Mouse (Mus musculus): Measurements from ENCODE around the gene Gm13695. TPM values are rescaled to one million over a fixed set of nuclear protein-coding genes. Genes with fewer than 3 reads are reported as not detected.
"Not testable (repeated sequence)": the region's sequence is repeated elsewhere in the genome, so short reads cannot be mapped to it uniquely, and the experiment has no call there.

The Gm13695 gene
- not detected in 2 replicates for polyA plus RNA-seq (2014; fragmentation: Nextera tagmentation; extraction: Ambion mirVana)

DNA sequence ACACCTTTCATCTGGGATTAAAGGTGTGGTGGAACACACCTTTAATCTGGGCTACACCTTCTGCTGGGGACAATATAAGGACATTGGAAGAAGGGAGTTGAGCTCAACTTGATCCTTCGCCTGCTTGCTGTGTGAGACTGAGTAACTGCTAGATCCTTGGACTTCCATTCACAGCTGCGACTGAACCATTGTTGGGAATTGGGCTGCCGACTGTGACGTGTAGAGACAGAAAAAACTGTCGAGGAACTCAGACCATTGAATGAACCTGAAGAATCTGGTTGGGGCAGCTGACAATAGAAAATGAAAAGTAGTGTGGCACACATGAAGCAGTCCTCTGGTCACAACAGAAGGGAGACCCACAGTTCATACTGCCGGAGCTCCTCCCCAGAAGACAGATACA, at the start of gene Gm13695:
TSS of gene Gm13695 (plus strand) at position 301 of the 400 bp plus-strand sequence.
- H3K36me3 ChIP-seq (ENCODE audit: control insufficient read depth, insufficient read depth, low read length); H3K9me3 ChIP-seq (ENCODE audit: control insufficient read depth, low read length); ATAC-seq (ENCODE audit: low FRiP score); DNase-seq (ENCODE audit: low spot score); H3K4me3 ChIP-seq (ENCODE audit: low read depth, low read length); H3K4me1 ChIP-seq (replicated peaks; ENCODE audit: control insufficient read depth, insufficient read depth, low read length); H3K4me2 ChIP-seq (replicated peaks; ENCODE audit: low read depth, low read length); H3K27me3 ChIP-seq (ENCODE audit: control insufficient read depth, insufficient read depth, low read length); H3K9ac ChIP-seq (ENCODE audit: low read depth, low read length); H3K27ac ChIP-seq (ENCODE audit: low read depth, low read length): not testable (repeated sequence)
- WGBS: no CpG with 5 or more reads among the region's 6 CpGs

DNA sequence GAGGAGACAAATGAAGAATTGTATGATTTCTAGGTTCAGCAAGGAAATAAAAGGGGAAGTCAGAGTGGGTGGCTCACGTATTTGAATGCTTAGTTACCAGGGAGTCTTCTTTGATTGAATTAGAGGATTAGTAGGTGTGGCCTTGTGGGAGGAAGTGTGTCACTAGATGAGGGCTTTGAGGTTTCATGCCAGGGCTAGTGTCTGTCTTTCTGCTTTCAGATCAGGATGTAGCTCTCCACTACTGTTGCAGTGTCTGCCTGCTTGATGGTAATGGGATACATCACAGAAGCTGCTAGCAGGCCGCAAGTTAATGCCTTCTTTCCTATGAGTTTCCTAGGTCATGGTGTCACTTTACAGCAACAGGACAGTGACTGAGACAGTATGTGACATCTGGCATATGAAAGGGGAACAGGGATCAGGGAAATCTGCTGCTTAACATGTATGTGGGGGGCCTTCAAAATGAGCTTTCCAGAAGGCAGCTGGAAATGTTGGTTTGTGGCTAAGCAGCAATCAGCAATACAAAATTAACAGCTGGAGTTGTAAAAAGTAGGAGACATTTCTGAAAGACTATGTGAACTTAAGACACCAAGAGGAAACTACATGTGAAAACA, 37.5 kb upstream of the Gm13695 start:
- H3K4me1 ChIP-seq (replicated peaks; ENCODE audit: control insufficient read depth, insufficient read depth, low read length): no peaks in the 10 kb centered on the region
- 61% methylated on average over 2 of the region's 2 CpGs for WGBS
- no peak overlapping the region for H3K9ac ChIP-seq (ENCODE audit: low read depth, low read length)
- no peaks in the 10 kb centered on the region for H3K27me3 ChIP-seq (ENCODE audit: control insufficient read depth, insufficient read depth, low read length)
- H3K36me3 ChIP-seq (ENCODE audit: control insufficient read depth, insufficient read depth, low read length): no peaks in the 10 kb centered on the region
- DNase-seq (ENCODE audit: low spot score) (no peak), ATAC-seq (ENCODE audit: low FRiP score) (no peak)
- H3K9me3 ChIP-seq (ENCODE audit: control insufficient read depth, low read length): no peaks in the 10 kb centered on the region
- no peak overlapping the region for H3K4me2 ChIP-seq (replicated peaks; ENCODE audit: low read depth, low read length)
- H3K27ac ChIP-seq (ENCODE audit: low read depth, low read length): no peak overlapping the region
- H3K4me3 ChIP-seq (ENCODE audit: low read depth, low read length): no peak overlapping the region

DNA sequence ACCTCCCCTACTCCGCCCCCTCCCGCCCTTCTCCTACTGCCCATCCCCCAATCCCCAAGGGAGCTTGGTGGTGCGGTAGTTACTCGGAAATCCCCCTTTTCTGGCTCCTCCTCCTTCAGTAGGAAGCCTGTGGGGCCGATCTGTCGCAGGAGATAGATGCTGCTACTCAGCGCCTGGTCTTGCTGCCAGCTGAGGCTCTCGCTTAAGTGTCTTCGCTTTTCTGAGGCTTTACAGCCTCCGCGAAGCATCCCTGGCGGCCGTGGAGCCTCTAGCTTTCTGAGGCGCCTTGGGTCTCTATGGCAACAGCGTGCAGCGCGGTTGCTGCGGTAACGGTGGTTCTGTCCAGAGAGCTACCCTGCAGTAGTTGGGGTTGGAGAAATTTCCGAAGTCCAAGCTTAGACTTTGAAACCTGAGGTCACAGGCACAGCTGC, 26.2 kb upstream of the Gm13695 start, which contains the start of gene Zswim2:
TSS of gene Zswim2 (minus strand) at position 298 of the 431 bp plus-strand sequence.
- peak; percentile 98 for ATAC-seq (ENCODE audit: low FRiP score)
- Histone ChIP-seq H3K9ac (ENCODE audit: low read depth, low read length) (no peak within 1 kb of the TSS), H3K4me2 (replicated peaks; ENCODE audit: low read depth, low read length) (peak within 1 kb of the TSS; percentile 43), H3K36me3 (ENCODE audit: control insufficient read depth, insufficient read depth, low read length) (no peaks in the 10 kb centered on the region), H3K27ac (ENCODE audit: low read depth, low read length) (no peak within 1 kb of the TSS), H3K4me3 (ENCODE audit: low read depth, low read length) (peak within 1 kb of the TSS; percentile 21), H3K9me3 (ENCODE audit: control insufficient read depth, low read length) (no peaks in the 10 kb centered on the region), H3K4me1 (replicated peaks; ENCODE audit: control insufficient read depth, insufficient read depth, low read length) (no peaks in the 10 kb centered on the region), H3K27me3 (ENCODE audit: control insufficient read depth, insufficient read depth, low read length) (no peaks in the 10 kb centered on the region)
- WGBS: under 1% methylated on average over 20 of the region's 20 CpGs
- peak; percentile 88 for DNase-seq (ENCODE audit: low spot score)

DNA sequence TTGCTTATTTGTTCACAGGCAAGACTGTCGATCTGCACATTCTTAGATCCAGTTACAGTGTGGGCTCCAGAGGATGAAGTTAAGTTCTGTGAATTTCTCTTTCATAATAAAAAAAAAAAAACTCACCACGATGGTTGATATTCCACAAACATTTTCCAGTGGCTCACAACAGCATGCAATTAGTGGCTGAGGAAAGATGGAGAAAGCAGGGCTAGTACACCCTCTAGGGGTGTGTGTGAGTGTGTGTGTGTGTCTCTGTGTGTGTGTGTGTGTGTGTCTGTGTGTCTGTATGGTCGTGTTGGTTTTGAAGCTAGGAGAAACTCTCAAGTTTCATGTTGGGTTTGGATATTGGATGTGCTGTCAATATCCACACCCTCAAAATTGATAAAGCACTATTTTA, 25.7 kb upstream of the Gm13695 start:
- no peaks in the 10 kb centered on the region for H3K4me1 ChIP-seq (replicated peaks; ENCODE audit: control insufficient read depth, insufficient read depth, low read length)
- no peak for DNase-seq (ENCODE audit: low spot score)
- peak; percentile 72 for ATAC-seq (ENCODE audit: low FRiP score)
- no peak overlapping the region for H3K9ac ChIP-seq (ENCODE audit: low read depth, low read length)
- no peaks in the 10 kb centered on the region for H3K9me3 ChIP-seq (ENCODE audit: control insufficient read depth, low read length)
- no peaks in the 10 kb centered on the region for H3K27me3 ChIP-seq (ENCODE audit: control insufficient read depth, insufficient read depth, low read length)
- H3K4me3 ChIP-seq (ENCODE audit: low read depth, low read length): no peak overlapping the region
- peak overlapping the region; percentile 43 for H3K4me2 ChIP-seq (replicated peaks; ENCODE audit: low read depth, low read length)
- H3K36me3 ChIP-seq (ENCODE audit: control insufficient read depth, insufficient read depth, low read length): no peaks in the 10 kb centered on the region
- H3K27ac ChIP-seq (ENCODE audit: low read depth, low read length): no peak overlapping the region
- 50% methylated on average over 3 of the region's 3 CpGs for WGBS

DNA sequence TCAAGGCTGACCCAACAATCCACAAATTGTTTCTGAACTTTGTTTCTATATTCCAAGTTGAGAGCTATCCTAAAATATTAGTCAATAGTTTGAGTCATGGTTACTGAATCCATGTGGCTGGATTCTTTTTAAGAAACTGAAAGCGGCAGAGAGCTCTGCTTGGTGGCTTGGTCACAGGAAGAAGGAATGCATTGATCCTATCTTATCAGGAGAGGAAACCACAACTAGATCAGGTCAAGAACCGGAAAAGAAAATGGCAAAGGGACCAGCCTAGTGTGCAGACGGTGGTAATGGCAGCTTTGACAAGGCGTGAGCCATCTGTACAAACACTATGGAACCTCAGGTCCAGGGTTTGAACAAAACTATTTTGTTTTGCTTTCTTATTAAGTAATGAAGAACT, 25.3 kb upstream of the Gm13695 start:
- H3K27me3 ChIP-seq (ENCODE audit: control insufficient read depth, insufficient read depth, low read length): no peaks in the 10 kb centered on the region

DNA sequence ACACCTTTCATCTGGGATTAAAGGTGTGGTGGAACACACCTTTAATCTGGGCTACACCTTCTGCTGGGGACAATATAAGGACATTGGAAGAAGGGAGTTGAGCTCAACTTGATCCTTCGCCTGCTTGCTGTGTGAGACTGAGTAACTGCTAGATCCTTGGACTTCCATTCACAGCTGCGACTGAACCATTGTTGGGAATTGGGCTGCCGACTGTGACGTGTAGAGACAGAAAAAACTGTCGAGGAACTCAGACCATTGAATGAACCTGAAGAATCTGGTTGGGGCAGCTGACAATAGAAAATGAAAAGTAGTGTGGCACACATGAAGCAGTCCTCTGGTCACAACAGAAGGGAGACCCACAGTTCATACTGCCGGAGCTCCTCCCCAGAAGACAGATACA, 11.7 kb upstream of the Gm13695 start, which contains the start of gene Gm13698:
TSS of gene Gm13698 (plus strand) at position 301 of the 400 bp plus-strand sequence.
- not testable (repeated sequence) for H3K36me3 ChIP-seq (ENCODE audit: control insufficient read depth, insufficient read depth, low read length); H3K27me3 ChIP-seq (ENCODE audit: control insufficient read depth, insufficient read depth, low read length); H3K27ac ChIP-seq (ENCODE audit: low read depth, low read length); ATAC-seq (ENCODE audit: low FRiP score); H3K4me1 ChIP-seq (replicated peaks; ENCODE audit: control insufficient read depth, insufficient read depth, low read length); H3K9ac ChIP-seq (ENCODE audit: low read depth, low read length); DNase-seq (ENCODE audit: low spot score); H3K4me3 ChIP-seq (ENCODE audit: low read depth, low read length); H3K4me2 ChIP-seq (replicated peaks; ENCODE audit: low read depth, low read length); H3K9me3 ChIP-seq (ENCODE audit: control insufficient read depth, low read length)
- WGBS: no CpG with 5 or more reads among the region's 6 CpGs

More for the DNA sequence above, 25.3 kb upstream of the Gm13695 start:
- Histone ChIP-seq H3K4me3 (ENCODE audit: low read depth, low read length) (no peak overlapping the region), H3K9me3 (ENCODE audit: control insufficient read depth, low read length) (no peaks in the 10 kb centered on the region), H3K4me1 (replicated peaks; ENCODE audit: control insufficient read depth, insufficient read depth, low read length) (no peaks in the 10 kb centered on the region), H3K36me3 (ENCODE audit: control insufficient read depth, insufficient read depth, low read length) (no peaks in the 10 kb centered on the region), H3K27ac (ENCODE audit: low read depth, low read length) (no peak overlapping the region), H3K4me2 (replicated peaks; ENCODE audit: low read depth, low read length) (no peak overlapping the region), H3K9ac (ENCODE audit: low read depth, low read length) (no peak overlapping the region)
- no peak for DNase-seq (ENCODE audit: low spot score)
- 75% methylated on average over 4 of the region's 4 CpGs for WGBS
- ATAC-seq (ENCODE audit: low FRiP score): no peak

DNA sequence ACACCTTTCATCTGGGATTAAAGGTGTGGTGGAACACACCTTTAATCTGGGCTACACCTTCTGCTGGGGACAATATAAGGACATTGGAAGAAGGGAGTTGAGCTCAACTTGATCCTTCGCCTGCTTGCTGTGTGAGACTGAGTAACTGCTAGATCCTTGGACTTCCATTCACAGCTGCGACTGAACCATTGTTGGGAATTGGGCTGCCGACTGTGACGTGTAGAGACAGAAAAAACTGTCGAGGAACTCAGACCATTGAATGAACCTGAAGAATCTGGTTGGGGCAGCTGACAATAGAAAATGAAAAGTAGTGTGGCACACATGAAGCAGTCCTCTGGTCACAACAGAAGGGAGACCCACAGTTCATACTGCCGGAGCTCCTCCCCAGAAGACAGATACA, 5.9 kb upstream of the Gm13695 start, which contains the start of gene Gm13693:
TSS of gene Gm13693 (plus strand) at position 301 of the 400 bp plus-strand sequence.
- H3K27me3 ChIP-seq (ENCODE audit: control insufficient read depth, insufficient read depth, low read length); H3K9me3 ChIP-seq (ENCODE audit: control insufficient read depth, low read length); H3K4me3 ChIP-seq (ENCODE audit: low read depth, low read length); ATAC-seq (ENCODE audit: low FRiP score); DNase-seq (ENCODE audit: low spot score); H3K27ac ChIP-seq (ENCODE audit: low read depth, low read length); H3K36me3 ChIP-seq (ENCODE audit: control insufficient read depth, insufficient read depth, low read length); H3K9ac ChIP-seq (ENCODE audit: low read depth, low read length); H3K4me2 ChIP-seq (replicated peaks; ENCODE audit: low read depth, low read length); H3K4me1 ChIP-seq (replicated peaks; ENCODE audit: control insufficient read depth, insufficient read depth, low read length): not testable (repeated sequence)
- no CpG with 5 or more reads among the region's 6 CpGs for WGBS

DNA sequence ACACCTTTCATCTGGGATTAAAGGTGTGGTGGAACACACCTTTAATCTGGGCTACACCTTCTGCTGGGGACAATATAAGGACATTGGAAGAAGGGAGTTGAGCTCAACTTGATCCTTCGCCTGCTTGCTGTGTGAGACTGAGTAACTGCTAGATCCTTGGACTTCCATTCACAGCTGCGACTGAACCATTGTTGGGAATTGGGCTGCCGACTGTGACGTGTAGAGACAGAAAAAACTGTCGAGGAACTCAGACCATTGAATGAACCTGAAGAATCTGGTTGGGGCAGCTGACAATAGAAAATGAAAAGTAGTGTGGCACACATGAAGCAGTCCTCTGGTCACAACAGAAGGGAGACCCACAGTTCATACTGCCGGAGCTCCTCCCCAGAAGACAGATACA, 5.7 kb downstream of the Gm13695 start, which contains the start of gene Gm13696:
TSS of gene Gm13696 (plus strand) at position 301 of the 400 bp plus-strand sequence.
- not testable (repeated sequence) for H3K4me2 ChIP-seq (replicated peaks; ENCODE audit: low read depth, low read length); H3K9ac ChIP-seq (ENCODE audit: low read depth, low read length); H3K27me3 ChIP-seq (ENCODE audit: control insufficient read depth, insufficient read depth, low read length); H3K27ac ChIP-seq (ENCODE audit: low read depth, low read length); H3K9me3 ChIP-seq (ENCODE audit: control insufficient read depth, low read length); H3K4me3 ChIP-seq (ENCODE audit: low read depth, low read length); H3K36me3 ChIP-seq (ENCODE audit: control insufficient read depth, insufficient read depth, low read length); DNase-seq (ENCODE audit: low spot score); H3K4me1 ChIP-seq (replicated peaks; ENCODE audit: control insufficient read depth, insufficient read depth, low read length); ATAC-seq (ENCODE audit: low FRiP score)
- no CpG with 5 or more reads among the region's 6 CpGs for WGBS

DNA sequence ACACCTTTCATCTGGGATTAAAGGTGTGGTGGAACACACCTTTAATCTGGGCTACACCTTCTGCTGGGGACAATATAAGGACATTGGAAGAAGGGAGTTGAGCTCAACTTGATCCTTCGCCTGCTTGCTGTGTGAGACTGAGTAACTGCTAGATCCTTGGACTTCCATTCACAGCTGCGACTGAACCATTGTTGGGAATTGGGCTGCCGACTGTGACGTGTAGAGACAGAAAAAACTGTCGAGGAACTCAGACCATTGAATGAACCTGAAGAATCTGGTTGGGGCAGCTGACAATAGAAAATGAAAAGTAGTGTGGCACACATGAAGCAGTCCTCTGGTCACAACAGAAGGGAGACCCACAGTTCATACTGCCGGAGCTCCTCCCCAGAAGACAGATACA, 11.5 kb downstream of the Gm13695 start, which contains the start of gene Gm13694:
TSS of gene Gm13694 (plus strand) at position 301 of the 400 bp plus-strand sequence.
- ATAC-seq (ENCODE audit: low FRiP score): not testable (repeated sequence)
- no CpG with 5 or more reads among the region's 6 CpGs for WGBS

More for the DNA sequence above, 11.5 kb downstream of the Gm13695 start, which contains the start of gene Gm13694:
- not testable (repeated sequence) for H3K9me3 ChIP-seq (ENCODE audit: control insufficient read depth, low read length); H3K36me3 ChIP-seq (ENCODE audit: control insufficient read depth, insufficient read depth, low read length); H3K4me3 ChIP-seq (ENCODE audit: low read depth, low read length); H3K27ac ChIP-seq (ENCODE audit: low read depth, low read length); H3K4me2 ChIP-seq (replicated peaks; ENCODE audit: low read depth, low read length); H3K27me3 ChIP-seq (ENCODE audit: control insufficient read depth, insufficient read depth, low read length); H3K9ac ChIP-seq (ENCODE audit: low read depth, low read length); DNase-seq (ENCODE audit: low spot score); H3K4me1 ChIP-seq (replicated peaks; ENCODE audit: control insufficient read depth, insufficient read depth, low read length)

All from hindbrain, embryonic 11.5 days (tissue).